Mouse (Mus musculus): ENCODE measurements around the gene Slc25a31.

Slc25a31 gene

GRCm38 (mm10) chr3:40719022-40719421, 10.4 kb downstream of the Slc25a31 start:
- no peak for DNase-seq (ENCODE audit: low spot score in 2 of 2)

GRCm38 (mm10) chr3:40738381-40738912, 29.8 kb downstream of the Slc25a31 start:
- no peak for DNase-seq (ENCODE audit: low spot score in 2 of 2)

GRCm38 (mm10) chr3:40744024-40744835, 35.6 kb downstream of the Slc25a31 start, which contains the start of gene Hspa4l:
TSS of gene Hspa4l (plus strand) at chr3:40744495.
- DNase-seq (ENCODE audit: low spot score in 2 of 2) = no peak

GRCm38 (mm10) chr3:40744836-40745660, 36.4 kb downstream of the Slc25a31 start:
- peak; percentile 81 to 86 for DNase-seq (ENCODE audit: low spot score in 2 of 2)

- no peak for DNase-seq (ENCODE audit: low spot score in 2 of 2)
Measured at GRCm38 (mm10) chr3:40745661-40746547, 37.2 kb downstream of the Slc25a31 start.

- DNase-seq (ENCODE audit: low spot score in 2 of 2) = no peak
Measured at GRCm38 (mm10) chr3:40760746-40761145, 52.1 kb downstream of the Slc25a31 start.

- DNase-seq (ENCODE audit: low spot score in 2 of 2) = no peak
Measured at GRCm38 (mm10) chr3:40761312-40761711, 52.7 kb downstream of the Slc25a31 start.

Data from natural killer cell, adult 2 months (primary cell).